Mouse (Mus musculus) lung, adult 2 months (tissue): ENCODE measurements around the gene Bbx.

Source experiments
- CTCF ChIP-seq: fragments of 200-500 bp; IDR thresholded peaks from 2 replicates; pipeline ENCODE4 v1.5.1; 2011; ENCODE audit warnings: mild to moderate bottlenecking, low read length, control low read depth; ENCODE audit not compliant: insufficient read depth
- POLR2A ChIP-seq: fragments of 200-500 bp; IDR thresholded peaks from 2 replicates; pipeline ENCODE4 v1.6.1; 2011; ENCODE audit warnings: low read depth, mild to moderate bottlenecking, control low read depth, low read length, borderline replicate concordance; ENCODE audit errors: extremely low read depth

- TF ChIP-seq POLR2A (no peak), CTCF (no peak)
Measured at GRCm38 (mm10) chr16:50324292-50324691, 107.9 kb downstream of the Bbx start.
